Mouse (Mus musculus) lung, postnatal 0 days (tissue): ENCODE measurements around the gene Prkrip1.

Experiments used
- CTCF ChIP-seq: IDR thresholded peaks from 2 replicates; pipeline ENCODE4 v1.5.1; 2016; ENCODE audit warnings: antibody characterized with exemption, mild to moderate bottlenecking
- EP300 ChIP-seq: IDR thresholded peaks from 2 replicates; pipeline ENCODE4 v1.6.1; 2016; ENCODE audit warnings: antibody characterized with exemption, mild to moderate bottlenecking, control low read depth

DNA sequence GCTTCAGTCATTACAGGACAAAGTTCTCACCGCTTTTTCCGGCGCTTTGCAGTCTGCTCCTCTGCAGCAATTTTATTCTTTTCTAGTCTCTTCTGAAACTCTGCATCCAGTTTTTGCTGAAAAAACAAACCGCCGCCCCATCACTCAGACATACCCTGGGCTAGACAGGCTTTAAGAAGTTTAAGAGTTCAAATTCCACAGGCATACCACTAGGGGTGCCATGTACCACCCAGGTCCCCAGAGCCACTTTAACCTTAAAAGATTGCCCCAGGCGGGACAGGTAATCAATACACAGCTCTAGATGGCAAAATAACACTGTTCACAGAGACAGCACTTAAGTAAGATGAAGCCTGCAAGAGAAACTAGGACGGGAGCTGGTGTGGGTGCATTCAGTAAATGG lies 6.9 kb downstream of the Prkrip1 start:
- TF ChIP-seq CTCF (no peak), EP300 (no peak)
